Mouse (Mus musculus) limb, embryonic 14.5 days (tissue): ENCODE results near the gene Olfr66. TPM values are rescaled to one million over a fixed set of nuclear protein-coding genes. Genes with fewer than 3 reads are reported as not detected.

Source experiments
- ATAC-seq: fragments of 200-750 bp; cut with Nextera tagmentation; 2 replicates; pipeline ENCODE4 v1.8.0; 2017; ENCODE audit warnings: low read depth, moderate number of reproducible peaks, moderate TSS enrichment; ENCODE audit not compliant: low FRiP score
- DNase-seq: peaks from one replicate; pipeline ENCODE4 v3.0.0-alpha.2; 2015; ENCODE audit warnings: low spot score
- H3K27ac ChIP-seq: fragments of 300-500 bp; sonication (generic); replicated peaks from 2 replicates; pipeline ENCODE4 v1.5.1; 2014; ENCODE audit warnings: low read depth, mild to moderate bottlenecking, low read length, moderate library complexity, mixed read lengths
- H3K27me3 ChIP-seq: fragments of 300-500 bp; sonication (generic); 2 replicates; pipeline ENCODE4 v1.6.1; 2014; ENCODE audit warnings: low read length, mixed read lengths; ENCODE audit not compliant: control insufficient read depth, insufficient read depth
- H3K36me3 ChIP-seq: fragments of 300-500 bp; sonication (generic); 2 replicates; pipeline ENCODE4 v1.6.1; 2014; ENCODE audit warnings: mild to moderate bottlenecking, low read length, moderate library complexity, mixed read lengths; ENCODE audit not compliant: control insufficient read depth, insufficient read depth
- H3K4me1 ChIP-seq: fragments of 300-500 bp; sonication (generic); 2 replicates; pipeline ENCODE4 v1.6.1; 2014; ENCODE audit warnings: antibody characterized with exemption, low read length, mixed read lengths; ENCODE audit not compliant: control insufficient read depth, insufficient read depth
- H3K4me2 ChIP-seq: fragments of 300-500 bp; sonication (generic); replicated peaks from 2 replicates; pipeline ENCODE4 v1.6.1; 2014; ENCODE audit warnings: low read depth, mild to moderate bottlenecking, low read length, moderate library complexity; ENCODE audit not compliant: severe bottlenecking
- H3K4me3 ChIP-seq: fragments of 300-500 bp; sonication (generic); replicated peaks from 2 replicates; pipeline ENCODE4 v1.5.1; 2014; ENCODE audit warnings: low read length
- H3K9ac ChIP-seq: fragments of 300-500 bp; sonication (generic); 2 replicates; pipeline ENCODE4 v1.6.1; 2014; ENCODE audit warnings: mild to moderate bottlenecking, low read depth, low read length, moderate library complexity; ENCODE audit not compliant: severe bottlenecking
- H3K9me3 ChIP-seq: fragments of 300-500 bp; sonication (generic); 2 replicates; pipeline ENCODE4 v1.6.1; 2016; ENCODE audit warnings: low read length; ENCODE audit not compliant: control insufficient read depth
- POLR2A ChIP-seq: fragments of 200-500 bp; IDR thresholded peaks from 2 replicates; pipeline ENCODE4 v1.8.0; 2012; ENCODE audit warnings: inconsistent platforms, mild to moderate bottlenecking, moderate library complexity, borderline replicate concordance; ENCODE audit not compliant: insufficient read depth, insufficient read length; ENCODE audit errors: extremely low read depth
- WGBS: fragments of 180-500 bp; shearing (Covaris S2); extraction: QIAGEN DNeasy Blood & Tissue Kit; methylation state at CpG from one replicate; pipeline ENCODE4 v1.1.7; 2014; 5-methylcytosine and 5-hydroxymethylcytosine counted together
- polyA plus RNA-seq, 2 experiments: library from polyadenylated mRNA; depleted of rRNA in 1 of 2; stranded (reverse) in 1 of 2; unstranded in 1 of 2; fragments of >200 nt; fragmentation: Nextera tagmentation in 1 of 2; extraction: Ambion mirVana in 1 of 2; gene quantifications; 2 replicates each; pipeline versions ENCODE4 v1.2.1 to v1.2.3; 2012 to 2014

Gene Olfr66
- polyA plus RNA-seq, 2 experiments = not detected

- DNase-seq (no peak), ATAC-seq (no peak)
- no peaks in the 10 kb centered on the region for H3K36me3 ChIP-seq
Observed at GRCm38 (mm10) chr7:103870667-103871066, 15.4 kb downstream of the Olfr66 start.

GRCm38 (mm10) chr7:103865716-103866115 is 20.3 kb downstream of the Olfr66 start:
- Histone ChIP-seq H3K36me3 (no peaks in the 10 kb centered on the region), H3K9me3 (no peaks in the 10 kb centered on the region), H3K4me2 (no peak overlapping the region), H3K4me1 (no peaks in the 10 kb centered on the region), H3K27me3 (no peaks in the 10 kb centered on the region), H3K4me3 (no peak overlapping the region), H3K9ac (no peak overlapping the region), H3K27ac (no peak overlapping the region)
- ATAC-seq (no peak), DNase-seq (no peak)
- TF ChIP-seq POLR2A = no peak

More at GRCm38 (mm10) chr7:103870667-103871066, 15.4 kb downstream of the Olfr66 start:
- no peaks in the 10 kb centered on the region for H3K4me1 ChIP-seq
- H3K4me3 ChIP-seq = no peak overlapping the region
- no peak for TF ChIP-seq POLR2A
- H3K9me3 ChIP-seq = no peaks in the 10 kb centered on the region
- H3K9ac ChIP-seq = no peak overlapping the region
- no peak overlapping the region for H3K27ac ChIP-seq
- H3K27me3 ChIP-seq = no peaks in the 10 kb centered on the region
- no peak overlapping the region for H3K4me2 ChIP-seq

GRCm38 (mm10) chr7:103861531-103861930 is 24.5 kb downstream of the Olfr66 start:
- Histone ChIP-seq H3K4me2 (no peak overlapping the region), H3K4me1 (no peaks in the 10 kb centered on the region), H3K9ac (no peak overlapping the region), H3K4me3 (no peak overlapping the region), H3K27me3 (no peaks in the 10 kb centered on the region), H3K9me3 (no peaks in the 10 kb centered on the region), H3K36me3 (no peaks in the 10 kb centered on the region), H3K27ac (no peak overlapping the region)
- no peak for ATAC-seq
- DNase-seq = no peak
- 76% methylated on average over 3 of the region's 3 CpGs for WGBS
- TF ChIP-seq POLR2A = no peak

GRCm38 (mm10) chr7:103860855-103861254 is 25.2 kb downstream of the Olfr66 start:
- DNase-seq (no peak), ATAC-seq (no peak)
- Histone ChIP-seq H3K36me3 (no peaks in the 10 kb centered on the region), H3K4me3 (no peak overlapping the region), H3K27ac (no peak overlapping the region), H3K9ac (no peak overlapping the region), H3K9me3 (no peaks in the 10 kb centered on the region), H3K4me2 (no peak overlapping the region), H3K4me1 (no peaks in the 10 kb centered on the region), H3K27me3 (no peaks in the 10 kb centered on the region)
- 52% methylated on average over 1 of the region's 1 CpGs for WGBS
- TF ChIP-seq POLR2A = no peak

GRCm38 (mm10) chr7:103859076-103859475 is 27.0 kb downstream of the Olfr66 start:
- no peak for TF ChIP-seq POLR2A
- Histone ChIP-seq H3K9me3 (no peaks in the 10 kb centered on the region), H3K36me3 (no peaks in the 10 kb centered on the region), H3K4me1 (no peaks in the 10 kb centered on the region), H3K4me2 (no peak overlapping the region), H3K9ac (no peak overlapping the region), H3K27ac (no peak overlapping the region), H3K27me3 (no peaks in the 10 kb centered on the region), H3K4me3 (no peak overlapping the region)
- 65% methylated on average over 2 of the region's 2 CpGs for WGBS
- ATAC-seq (no peak), DNase-seq (no peak)

- Histone ChIP-seq H3K9ac (no peak overlapping the region), H3K4me1 (no peaks in the 10 kb centered on the region), H3K27ac (no peak overlapping the region), H3K9me3 (no peaks in the 10 kb centered on the region), H3K36me3 (no peaks in the 10 kb centered on the region), H3K4me3 (no peak overlapping the region), H3K27me3 (no peaks in the 10 kb centered on the region), H3K4me2 (no peak overlapping the region)
- WGBS = 65% methylated on average over 1 of the region's 1 CpGs
- DNase-seq = no peak
- no peak for ATAC-seq
- TF ChIP-seq POLR2A = no peak
Observed at GRCm38 (mm10) chr7:103854669-103855068, 31.4 kb downstream of the Olfr66 start.
